Mouse (Mus musculus) urinary bladder, postnatal 0 days (tissue): Measurements from ENCODE around the gene Pdpk1. TPM values are rescaled to one million over a fixed set of nuclear protein-coding genes. Genes with fewer than 3 reads are reported as not detected.

ENCODE experiments used
- polyA plus RNA-seq: library from polyadenylated mRNA; unstranded; fragments of >200 nt; fragmentation: Nextera tagmentation; extraction: Ambion mirVana; gene quantifications from 2 replicates; pipeline ENCODE4 v1.2.1, GENCODE M21; 2015

Pdpk1 gene
- 31.2 and 35.3 TPM in 2 replicates for polyA plus RNA-seq

DNA sequence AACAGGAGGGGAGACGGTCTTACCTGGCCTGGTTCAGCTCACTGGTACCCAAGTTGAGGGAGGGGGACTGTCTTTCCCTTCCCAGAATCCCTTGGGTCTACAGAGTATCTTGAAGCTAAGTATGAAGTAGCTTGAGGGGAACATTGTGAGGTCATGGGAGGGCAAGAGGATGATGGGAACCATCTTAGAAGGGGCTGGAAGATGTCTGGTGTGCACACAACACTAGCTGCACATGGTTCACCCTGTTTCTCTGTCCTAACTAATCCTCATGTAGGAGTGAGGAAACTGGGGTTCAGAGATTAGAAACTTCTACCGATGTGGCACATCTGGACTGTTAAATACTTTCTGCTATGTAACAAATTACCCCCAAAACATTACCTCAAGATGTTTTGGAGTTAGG is at the start of gene Pdpk1:
TSS of gene Pdpk1 (minus strand) at position 101 of the 400 bp plus-strand sequence.

DNA sequence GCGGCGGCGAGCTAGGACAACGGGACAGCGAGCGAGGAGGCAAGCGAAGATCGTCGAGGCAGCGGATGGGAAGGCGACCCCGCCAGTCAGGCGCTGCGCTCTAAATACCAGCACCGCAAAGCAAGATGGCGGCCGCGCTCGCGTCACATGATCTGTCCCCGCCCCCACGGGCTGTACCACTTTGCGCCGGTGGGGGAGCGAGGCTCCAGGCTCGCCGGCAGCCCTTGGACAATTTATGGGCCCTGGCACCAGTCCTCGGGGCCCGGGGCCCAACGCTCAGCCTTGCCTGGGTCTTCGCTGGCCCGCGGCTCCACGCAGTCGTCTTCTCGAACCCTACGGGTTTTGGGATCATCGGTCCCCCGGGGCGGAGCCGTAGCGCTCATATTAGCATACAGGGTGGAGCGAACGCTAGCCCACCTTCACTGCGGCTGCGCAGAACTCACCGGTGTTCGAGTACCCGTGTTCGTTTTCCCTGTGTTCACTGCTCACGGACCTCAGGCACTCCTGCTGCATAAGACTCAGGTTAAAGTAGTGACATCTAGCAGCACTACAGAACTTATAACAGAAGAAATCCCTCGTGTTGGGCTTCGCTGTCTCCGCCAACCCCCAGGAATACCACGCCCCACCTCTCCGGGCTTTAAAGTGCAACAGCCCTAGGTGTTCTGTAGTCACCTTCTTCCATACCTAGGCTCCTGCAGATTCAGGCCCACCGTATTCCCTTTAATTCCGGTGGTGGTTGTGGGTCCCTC is 18.8 kb upstream of the Pdpk1 start, which contains the start of gene Atp6v0c:
TSS of gene Atp6v0c (minus strand) at position 386 of the 749 bp plus-strand sequence.

DNA sequence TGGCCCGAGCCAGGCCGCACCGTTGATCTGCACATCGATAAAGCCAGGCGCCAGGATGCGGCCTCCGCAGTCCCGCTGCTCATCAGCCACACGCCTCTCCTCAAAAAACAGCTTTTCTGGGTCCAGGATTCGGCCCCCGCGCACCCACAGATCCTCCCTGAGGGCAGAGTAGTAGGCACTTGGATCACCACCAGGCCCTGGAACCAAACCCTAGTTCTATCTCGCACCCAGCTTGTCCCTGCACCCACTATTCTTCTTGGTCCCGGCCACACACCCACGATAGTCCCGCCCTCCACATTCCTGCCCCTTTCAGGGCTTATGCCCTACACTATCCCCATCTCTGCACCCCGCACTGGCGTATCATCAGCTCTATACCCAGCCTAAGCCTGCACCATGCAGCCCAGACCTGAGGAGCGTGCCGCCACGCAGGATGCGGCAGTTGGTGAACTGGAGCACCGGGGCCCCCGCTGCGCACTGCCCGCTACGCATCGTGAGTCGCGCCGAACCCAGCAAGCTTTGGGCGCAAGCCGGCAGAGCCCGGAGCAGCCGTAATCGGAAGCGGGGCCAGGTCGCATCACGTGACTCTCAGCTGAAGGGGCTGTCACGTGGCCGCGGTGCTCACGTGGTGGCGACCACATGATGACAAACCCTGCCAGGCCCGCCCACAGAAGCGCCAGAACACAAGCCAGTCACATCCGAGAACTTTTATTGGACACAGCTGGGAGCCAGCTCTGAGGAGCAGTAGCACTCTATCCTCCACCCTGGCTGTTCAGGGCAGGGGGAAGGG is 12.6 kb upstream of the Pdpk1 start, which contains the start of gene Amdhd2:
TSS of gene Amdhd2 (minus strand) at position 591 of the 787 bp plus-strand sequence.

DNA sequence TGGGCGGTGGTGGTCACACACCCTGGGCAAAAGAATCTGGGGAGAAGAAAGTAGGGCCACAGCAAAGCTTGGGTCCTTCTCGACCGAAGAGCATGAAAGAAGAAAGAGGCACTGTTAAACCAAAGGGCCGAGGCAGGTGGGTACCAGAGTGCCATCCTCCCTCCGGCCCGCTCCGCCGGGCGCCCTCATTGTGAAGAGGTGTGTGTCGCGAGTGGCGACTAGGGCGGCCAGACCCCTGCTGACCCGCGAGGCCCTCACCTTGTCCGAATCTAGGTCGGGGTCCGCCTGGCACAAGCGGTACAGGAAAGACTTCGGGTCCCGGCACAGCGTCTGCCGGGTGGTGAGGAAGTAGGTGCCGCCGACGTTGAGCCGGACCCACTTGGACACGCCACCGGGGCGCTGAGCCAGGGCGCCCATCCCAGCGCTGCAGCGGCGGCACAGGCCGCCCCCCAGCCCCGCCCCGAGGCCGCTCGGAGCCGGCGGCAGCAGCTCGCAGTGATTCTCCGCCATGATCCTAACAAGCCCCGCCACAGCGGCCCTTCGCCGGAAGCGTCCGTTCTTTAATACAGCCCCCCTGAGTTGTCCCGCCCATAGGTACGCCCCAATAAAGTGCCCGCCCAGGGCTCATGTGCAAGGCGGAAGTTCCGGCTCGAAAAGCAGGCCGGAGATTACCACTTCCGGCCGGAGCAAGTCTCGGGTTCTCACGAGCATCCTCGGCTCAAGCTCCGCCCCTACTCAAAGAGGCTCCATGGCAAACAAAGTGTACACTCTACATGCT is 77.6 kb downstream of the Pdpk1 start, which contains the start of gene Kctd5:
TSS of gene Kctd5 (minus strand) at position 567 of the 778 bp plus-strand sequence.

DNA sequence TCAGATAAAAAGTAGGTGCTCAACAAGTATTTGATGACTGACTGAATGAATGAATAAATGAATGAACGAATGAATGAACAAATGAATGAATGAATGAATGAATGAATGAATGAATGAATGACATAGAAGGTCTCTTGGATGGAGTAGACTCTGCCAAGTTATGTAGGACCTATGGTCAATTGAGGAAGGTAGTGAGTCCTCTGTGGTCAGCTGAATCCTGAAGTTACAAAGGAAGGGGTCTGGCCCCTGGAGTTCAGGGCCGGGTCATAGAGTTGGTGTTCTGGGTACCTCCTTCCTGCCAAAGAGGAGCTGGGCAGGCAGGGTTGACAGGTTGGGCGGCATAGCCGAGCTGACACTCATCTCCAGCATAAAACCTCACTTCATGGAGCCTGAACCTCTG is 112.9 kb downstream of the Pdpk1 start, which contains the start of gene Prss27:
TSS of gene Prss27 (plus strand) at position 301 of the 400 bp plus-strand sequence.

Other genes starting within 250 kb of the Pdpk1 start
- not detected in 2 replicates for gene Dcpp3, start 233.5 kb downstream of the Pdpk1 start, polyA plus RNA-seq
- not detected in 2 replicates for gene Sbp, start 209.3 kb downstream of the Pdpk1 start, polyA plus RNA-seq
- not detected in 2 replicates for gene Sbpl, start 195.7 kb downstream of the Pdpk1 start, polyA plus RNA-seq
- 0.11 TPM in 1 of 2 replicates, not detected in the other for gene Prss30, start 170.4 kb downstream of the Pdpk1 start, polyA plus RNA-seq
- gene Prss22, start 152.8 kb downstream of the Pdpk1 start, polyA plus RNA-seq, result 14.5 and 15.4 TPM in 2 replicates
- 22.4 and 23.8 TPM in 2 replicates for gene Prss27, start 112.8 kb downstream of the Pdpk1 start, polyA plus RNA-seq
- 47.7 and 61.0 TPM in 2 replicates for gene Kctd5, start 77.4 kb downstream of the Pdpk1 start, polyA plus RNA-seq
- 24.9 and 27.2 TPM in 2 replicates for gene Amdhd2, start 12.8 kb upstream of the Pdpk1 start, polyA plus RNA-seq
- gene Atp6v0c, start 18.8 kb upstream of the Pdpk1 start, polyA plus RNA-seq, result 502 and 568 TPM in 2 replicates
- gene Tbc1d24, start 54.6 kb upstream of the Pdpk1 start, polyA plus RNA-seq, result 1.7 and 1.9 TPM in 2 replicates
- 1.6 TPM in 2 replicates for gene Ntn3, start 58.6 kb upstream of the Pdpk1 start, polyA plus RNA-seq
- gene Tedc2, start 69.9 kb upstream of the Pdpk1 start, polyA plus RNA-seq, result 3.6 TPM in 2 replicates
- 6.9 and 11.9 TPM in 2 replicates for gene Ccnf, start 100.6 kb upstream of the Pdpk1 start, polyA plus RNA-seq
- gene Abca17, start 200.1 kb upstream of the Pdpk1 start, polyA plus RNA-seq, result 0.19 TPM in 1 of 2 replicates, not detected in the other
- gene Abca3, start 201.0 kb upstream of the Pdpk1 start, polyA plus RNA-seq, result 10.4 and 13.4 TPM in 2 replicates